Mouse (Mus musculus) left cerebral cortex, postnatal 25 days (tissue): ENCODE data around the gene Gpr149. TPM values are rescaled to one million over a fixed set of nuclear protein-coding genes. Genes with fewer than 3 reads are reported as not detected.

Experiments
- total RNA-seq, 2 experiments: library from RNA; stranded (reverse); gene quantifications; 2 replicates each; pipeline ENCODE4 v1.2.3; 2021

Gene Gpr149
- total RNA-seq, 2 experiments from 2014 or later: 0.69 to 3.4 TPM

Other genes with a start within 250 kb of the Gpr149 start
- gene Dhx36, start 98.1 kb downstream of the Gpr149 start, total RNA-seq: 10 to 100 TPM; 55.9 to 57.7 TPM